Mouse (Mus musculus): ENCODE measurements around the gene Gm11554.
"Not testable (repeated sequence)": the region's sequence is repeated elsewhere in the genome, so short reads cannot be mapped to it uniquely, and the experiment has no call there.

DNA sequence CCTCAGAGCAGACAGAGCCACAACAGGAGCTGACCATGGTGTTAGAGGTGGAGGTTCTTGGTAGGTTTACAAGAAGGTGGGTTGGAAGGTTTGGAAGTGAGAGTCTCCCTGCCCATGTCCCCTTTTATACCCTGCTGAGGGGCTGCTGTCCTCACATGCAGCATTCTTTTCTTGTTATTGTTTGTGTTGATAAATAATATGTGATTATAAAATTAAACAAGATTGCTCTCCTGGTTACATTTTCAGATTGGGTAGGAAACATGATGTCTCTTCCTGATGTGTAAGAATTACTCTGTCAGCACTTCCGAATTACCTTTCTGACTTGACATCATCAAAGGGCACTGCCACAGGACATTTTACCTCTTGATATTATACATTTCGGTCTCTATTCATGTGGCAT lies 11.3 kb upstream of the Gm11554 start, which contains the start of gene Gm11564:
- not testable (repeated sequence) for TF ChIP-seq CTCF (IDR thresholded peaks at IDR 0.05; ENCODE audit: control insufficient read depth, insufficient read depth, insufficient read length); USF1 (IDR thresholded peaks at IDR 0.05; ENCODE audit: low read depth); MAX (IDR thresholded peaks at IDR 0.05); FOSL1 (IDR thresholded peaks at IDR 0.05; ENCODE audit: insufficient read depth, low read length, poor library complexity, severe bottlenecking); MYOG (IDR thresholded peaks at IDR 0.05; ENCODE audit: control insufficient read depth, extremely low read depth, insufficient read length); MYOD1 (IDR thresholded peaks at IDR 0.05; ENCODE audit: control insufficient read depth, insufficient read length, low read depth)

All from C2C12 (cell line).